Mouse (Mus musculus): ENCODE data around the gene Sgtb.

GRCm38 (mm10) chr13:104114827-104115226 is 5.3 kb downstream of the Sgtb start:
- TF ChIP-seq CTCF (IDR thresholded peaks at IDR 0.05; ENCODE audit: extremely low read depth, insufficient read length, insufficient replicate concordance, low read depth, low read length) (no peak), POLR2A (IDR thresholded peaks at IDR 0.05; ENCODE audit: low read depth, low read length) (no peak)

Measured in small intestine, adult 2 months (tissue).